In genomic region chr17:78619981-78620380, GRCm38 (mm10) we compare ENCODE assay signal across 17 mouse cellular contexts.
"Had no signal": no experiment of that assay in that cellular context is flagged by ENCODE, and none has a peak within 500 bp of the region (broad histone marks: within the 10 kb centered on the region; RNA-seq: fewer than 3 reads in every experiment).

No protein-coding gene starts in this region.

- H3K27me3 ChIP-seq: liver, embryonic 15.5 days; midbrain, embryonic 12.5 days; neural tube, embryonic 13.5 days; neural tube, embryonic 15.5 days; stomach, embryonic 15.5 days had no signal

- H3K36me3 ChIP-seq: liver, embryonic 15.5 days; neural tube, embryonic 15.5 days; stomach, embryonic 15.5 days had no signal

- H3K4me1 ChIP-seq: liver, embryonic 15.5 days; midbrain, embryonic 10.5 days; midbrain, embryonic 12.5 days; neural tube, embryonic 13.5 days; neural tube, embryonic 15.5 days; stomach, embryonic 15.5 days had no signal

- DNase-seq: lung, adult 18-20 months; lung, embryonic 14.5 days; lung, postnatal 10 days; lung, postnatal 4 days; midbrain, embryonic 14.5 days; right cerebral cortex, postnatal 14 days; thymus, adult 2 months; thymus, postnatal 25 days; thymus, postnatal 4 days had no signal

- H3K27ac ChIP-seq: liver, embryonic 15.5 days; midbrain, embryonic 10.5 days; midbrain, embryonic 12.5 days; neural tube, embryonic 13.5 days; neural tube, embryonic 15.5 days; stomach, embryonic 15.5 days; stomach, postnatal 0 days had no signal

- H3K4me3 ChIP-seq: liver, embryonic 15.5 days; midbrain, embryonic 10.5 days; midbrain, embryonic 12.5 days; myocyte; neural tube, embryonic 13.5 days; neural tube, embryonic 15.5 days; stomach, embryonic 15.5 days had no signal

- H3K9me3 ChIP-seq: liver, embryonic 15.5 days; midbrain, embryonic 10.5 days; midbrain, embryonic 12.5 days; neural tube, embryonic 13.5 days; stomach, embryonic 15.5 days had no signal
